Mouse (Mus musculus) right cerebral cortex, postnatal 10 days (tissue): ENCODE data around the gene Lcn4.
"Not testable (repeated sequence)": the region's sequence is repeated elsewhere in the genome, so short reads cannot be mapped to it uniquely, and the experiment has no call there.

Experiments used
- DNase-seq, 2 experiments: peaks; one replicate each; pipeline ENCODE4 v3.0.0; 2021; ENCODE audit warnings: low spot score in 2 of 2

Gene Lcn4

GRCm38 (mm10) chr2:26671182-26671581 is at the start of gene Lcn4:
TSS of gene Lcn4 (minus strand) at chr2:26671282.
- no peak for DNase-seq

- no peak for DNase-seq
These were observed 15.1 kb upstream of the Lcn4 start for GRCm38 (mm10) chr2:26686171-26686675.

- no peak for DNase-seq
These were observed 2.3 kb downstream of the Lcn4 start for GRCm38 (mm10) chr2:26668746-26669145.

- not testable (repeated sequence) for DNase-seq
These were observed 7.5 kb downstream of the Lcn4 start for GRCm38 (mm10) chr2:26663551-26663950.

- no peak for DNase-seq
These were observed 8.0 kb downstream of the Lcn4 start for GRCm38 (mm10) chr2:26663112-26663511.

GRCm38 (mm10) chr2:26662509-26662882 is 8.6 kb downstream of the Lcn4 start:
- DNase-seq: no peak

- no peak for DNase-seq
These were observed 9.1 kb downstream of the Lcn4 start for GRCm38 (mm10) chr2:26661768-26662508.

- no peak for DNase-seq
These were observed 9.8 kb downstream of the Lcn4 start for GRCm38 (mm10) chr2:26661143-26661752.

- DNase-seq: no peak
These were observed 13.7 kb downstream of the Lcn4 start for GRCm38 (mm10) chr2:26657426-26657825.

GRCm38 (mm10) chr2:26654687-26655086 is 16.4 kb downstream of the Lcn4 start:
- no peak for DNase-seq

GRCm38 (mm10) chr2:26646643-26647293 is 24.3 kb downstream of the Lcn4 start:
- peak; percentile 82 to 85 for DNase-seq

GRCm38 (mm10) chr2:26643942-26644341 is 27.1 kb downstream of the Lcn4 start:
- peak in 1 of 2 experiments; percentile 20 for DNase-seq

GRCm38 (mm10) chr2:26641006-26641647 is 30.0 kb downstream of the Lcn4 start:
- peak in 1 of 2 experiments; percentile 15 for DNase-seq

- DNase-seq: peak; percentile 98
These were observed 30.9 kb downstream of the Lcn4 start for GRCm38 (mm10) chr2:26639838-26640830.

- DNase-seq: peak in 1 of 2 experiments; percentile 62
These were observed 32.0 kb downstream of the Lcn4 start for GRCm38 (mm10) chr2:26639083-26639482.

GRCm38 (mm10) chr2:26638572-26638971 is 32.5 kb downstream of the Lcn4 start:
- DNase-seq: no peak

GRCm38 (mm10) chr2:26638039-26638438 is 33.0 kb downstream of the Lcn4 start:
- no peak for DNase-seq

GRCm38 (mm10) chr2:26637316-26637932 is 33.7 kb downstream of the Lcn4 start:
- no peak for DNase-seq

- DNase-seq: no peak
These were observed 34.8 kb downstream of the Lcn4 start for GRCm38 (mm10) chr2:26636325-26636635.

- DNase-seq: no peak
These were observed 35.4 kb downstream of the Lcn4 start for GRCm38 (mm10) chr2:26635489-26636324.
